Mouse (Mus musculus) heart, adult 2 months (tissue): ENCODE results near the gene 4931440F15Rik. TPM values are rescaled to one million over a fixed set of nuclear protein-coding genes. Genes with fewer than 3 reads are reported as not detected.
A peak's percentile ranks its signal among the peaks of the same experiment; 100 is the strongest.
"Not testable (repeated sequence)": the region's sequence is repeated elsewhere in the genome, so short reads cannot be mapped to it uniquely, and the experiment has no call there.

Source experiments
- DNase-seq, 2 experiments: peaks; one replicate each; pipeline ENCODE4 v3.0.0; 2021
- H3K27ac ChIP-seq: fragments of 200-600 bp; 2 replicates; pipeline ENCODE4 v1.8.1; 2022
- H3K27me3 ChIP-seq: fragments of 200-500 bp; 2 replicates; pipeline ENCODE4 v1.6.1; 2012; ENCODE audit warnings: mild to moderate bottlenecking, low read length, inconsistent platforms, mixed read lengths; ENCODE audit not compliant: control insufficient read depth, insufficient read depth
- H3K36me3 ChIP-seq: fragments of 200-500 bp; 2 replicates; pipeline ENCODE4 v1.6.1; 2012; ENCODE audit warnings: low read length, inconsistent platforms; ENCODE audit not compliant: control insufficient read depth, insufficient read depth
- H3K4me1 ChIP-seq: fragments of 200-500 bp; 2 replicates; pipeline ENCODE4 v1.6.1; 2011; ENCODE audit warnings: low read length; ENCODE audit not compliant: control insufficient read depth, insufficient read depth
- H3K4me3 ChIP-seq: fragments of 200-600 bp; 2 replicates; pipeline ENCODE4 v1.8.1; 2022
- H3K79me2 ChIP-seq: fragments of 200-500 bp; replicated peaks from 2 replicates; pipeline ENCODE4 v1.6.1; 2012; ENCODE audit warnings: mild to moderate bottlenecking, inconsistent platforms, low read length, moderate library complexity, mixed read lengths; ENCODE audit not compliant: control insufficient read depth, insufficient read depth
- H3K9ac ChIP-seq: fragments of 200-500 bp; 2 replicates; pipeline ENCODE4 v1.6.1; 2012; ENCODE audit warnings: low read depth, mild to moderate bottlenecking, control low read depth, inconsistent platforms, low read length, mixed read lengths
- CTCF ChIP-seq: fragments of 200-600 bp; IDR thresholded peaks from 2 replicates; pipeline ENCODE4 v1.8.1; 2022; ENCODE audit warnings: antibody characterized with exemption, mild to moderate bottlenecking, moderate library complexity
- EP300 ChIP-seq: fragments of 200-500 bp; IDR thresholded peaks from 2 replicates; pipeline ENCODE4 v1.6.1; 2011; ENCODE audit warnings: low read depth, low read length, control low read depth; ENCODE audit not compliant: insufficient read depth
- POLR2A ChIP-seq: fragments of 200-500 bp; IDR thresholded peaks from 2 replicates; pipeline ENCODE4 v1.6.1; 2011; ENCODE audit warnings: mild to moderate bottlenecking, low read depth, low read length, control low read depth; ENCODE audit not compliant: insufficient read depth
- WGBS: fragments of 180-500 bp; shearing (Covaris S2); methylation state at CpG from one replicate; pipeline ENCODE4 v1.1.7; 2018; 5-methylcytosine and 5-hydroxymethylcytosine counted together
- intact Hi-C: fragments of 180-260 bp; cut with DNase I; formaldehyde crosslinking; loops from one replicate; pipeline ENCODE4 v1.15.1; 2025
- polyA plus RNA-seq: library from polyadenylated mRNA; depleted of rRNA; stranded (reverse); fragments of >200 nt; gene quantifications from 2 replicates; pipeline ENCODE4 v1.2.3, GENCODE M21; 2012
- total RNA-seq, 2 experiments: library from RNA; stranded (reverse); gene quantifications; 2 replicates each; pipeline ENCODE4 v1.2.3; 2021

The 4931440F15Rik gene
- total and polyA plus RNA-seq, 3 experiments = 0.06 to 1.8 (median 1.6) TPM

DNA sequence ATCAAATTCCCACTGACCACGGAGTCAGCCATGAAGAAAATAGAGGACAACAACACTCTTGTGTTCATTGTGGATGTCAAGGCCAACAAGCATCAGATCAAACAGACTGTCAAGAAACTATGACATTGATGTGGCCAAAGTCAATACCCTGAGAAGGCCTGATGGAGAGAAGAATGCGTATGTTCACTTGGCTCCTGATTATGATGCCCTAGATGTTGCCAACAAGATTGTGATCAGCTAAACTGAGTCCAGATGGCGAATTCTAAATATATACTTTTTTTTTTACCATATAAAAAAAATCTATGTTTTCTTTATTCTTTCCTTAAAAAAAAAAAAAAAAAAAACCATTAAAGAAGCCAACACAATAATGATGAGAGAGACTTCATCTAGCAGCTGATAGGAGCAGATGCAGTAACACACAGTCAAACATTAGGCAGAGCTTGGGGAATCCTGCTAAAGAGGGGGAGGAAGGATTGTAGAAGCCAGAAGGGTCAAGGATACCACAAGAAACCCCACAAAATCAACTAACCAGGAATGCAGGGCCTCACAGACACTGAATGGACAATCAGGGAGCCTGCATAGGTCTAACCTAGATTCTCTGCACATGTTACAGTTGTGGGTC lies 15.2 kb upstream of the 4931440F15Rik start:
- no peak overlapping the region for H3K4me3 ChIP-seq
- whole genome bisulfite sequencing = 94% methylated on average over 3 of the region's 3 CpGs
- peaks cover 5% of the 10 kb centered on the region for H3K4me1 ChIP-seq
- H3K36me3 ChIP-seq = peaks cover 2% of the 10 kb centered on the region; the same call in 1 of the 2 replicates
- DNase-seq = no peak
- no peak overlapping the region for H3K9ac ChIP-seq
- H3K79me2 ChIP-seq = no peaks in the 10 kb centered on the region
- intact Hi-C loops = no loop called here
- peak overlapping the region; percentile 51 for H3K27ac ChIP-seq
- no peaks in the 10 kb centered on the region for H3K27me3 ChIP-seq
- TF ChIP-seq EP300 (no peak), POLR2A (no peak), CTCF (no peak)

DNA sequence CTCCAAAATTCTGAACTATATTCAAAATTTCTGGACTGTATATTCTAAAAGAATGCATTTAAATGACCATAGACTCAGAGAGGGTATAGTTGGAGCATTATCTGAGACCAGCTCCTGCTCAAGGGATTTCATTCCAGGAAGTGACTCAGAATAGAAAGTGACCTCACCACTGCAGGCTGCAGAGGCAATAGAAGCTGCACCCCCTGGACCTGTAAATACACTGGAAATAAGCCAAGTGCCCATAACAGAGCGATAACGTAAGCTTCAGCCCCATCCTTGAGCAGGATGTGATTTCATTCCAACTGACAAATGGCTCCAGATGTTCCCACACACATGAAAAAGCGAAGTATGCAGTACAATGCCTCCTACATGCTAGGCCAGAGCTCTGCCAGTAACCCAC lies 14.3 kb upstream of the 4931440F15Rik start:
- no peak overlapping the region for H3K9ac ChIP-seq
- peak overlapping the region; percentile 51 for H3K27ac ChIP-seq
- H3K27me3 ChIP-seq = no peaks in the 10 kb centered on the region
- no peaks in the 10 kb centered on the region for H3K79me2 ChIP-seq
- H3K4me1 ChIP-seq = peaks cover 5% of the 10 kb centered on the region
- H3K36me3 ChIP-seq = peaks cover 2% of the 10 kb centered on the region; the same call in 1 of the 2 replicates
- intact Hi-C loops = no loop called here
- WGBS = 3% methylated on average over 3 of the region's 3 CpGs
- no peak overlapping the region for H3K4me3 ChIP-seq
- DNase-seq = peak; percentile 29 to 64
- TF ChIP-seq EP300 (peak; percentile 63; the same call in 1 of the 2 replicates), POLR2A (no peak)

DNA sequence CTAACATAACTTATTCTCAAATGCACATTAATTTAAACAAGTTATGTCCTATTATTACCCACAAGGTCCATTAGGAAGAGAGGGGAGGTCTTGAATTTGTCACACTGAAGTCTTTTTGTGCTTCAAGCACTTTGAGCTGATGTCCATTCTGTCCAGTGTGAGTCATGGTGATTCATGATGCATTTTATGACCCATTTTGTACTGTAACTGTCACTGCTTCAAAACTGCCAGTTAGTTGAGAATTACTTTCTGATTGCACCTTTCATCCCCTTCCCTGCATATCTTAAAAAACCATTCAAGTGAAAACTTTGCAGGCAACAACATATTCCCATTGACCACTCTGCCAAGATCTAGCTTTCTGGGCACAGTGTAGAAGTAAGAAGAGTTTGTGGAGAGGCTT lies 11.6 kb upstream of the 4931440F15Rik start:
- TF ChIP-seq POLR2A (no peak), CTCF (no peak), EP300 (no peak)
- H3K9ac ChIP-seq = no peak overlapping the region
- no peaks in the 10 kb centered on the region for H3K79me2 ChIP-seq
- intact Hi-C loops = no loop called here
- H3K4me3 ChIP-seq = no peak overlapping the region
- H3K27me3 ChIP-seq = no peaks in the 10 kb centered on the region
- DNase-seq = no peak
- peaks cover 2% of the 10 kb centered on the region; the same call in 1 of the 2 replicates for H3K36me3 ChIP-seq
- peaks cover 5% of the 10 kb centered on the region for H3K4me1 ChIP-seq
- no peak overlapping the region for H3K27ac ChIP-seq

DNA sequence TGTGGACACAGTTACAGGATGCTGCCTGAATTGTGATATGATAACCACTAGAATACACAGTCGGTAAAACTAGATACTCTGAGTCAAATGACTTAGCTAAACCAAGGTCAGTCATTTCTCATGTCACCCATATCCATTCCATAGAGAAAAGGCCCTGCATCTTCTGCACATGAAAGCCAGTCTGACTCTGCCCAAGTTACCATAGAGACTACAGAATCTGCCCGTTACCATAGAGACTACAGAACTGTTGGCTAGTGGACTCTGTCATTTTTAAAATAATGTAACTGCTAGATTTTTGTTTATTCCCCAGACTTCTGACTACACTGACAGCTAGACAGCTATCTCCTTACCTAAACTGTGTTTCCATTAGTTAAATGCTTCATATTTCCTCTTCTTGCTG lies 2.3 kb upstream of the 4931440F15Rik start:
- Histone ChIP-seq H3K27me3 (peaks cover 1% of the 10 kb centered on the region; the same call in 1 of the 2 replicates), H3K79me2 (no peaks in the 10 kb centered on the region), H3K4me3 (no peak overlapping the region), H3K36me3 (no peaks in the 10 kb centered on the region), H3K27ac (no peak overlapping the region), H3K4me1 (no peaks in the 10 kb centered on the region), H3K9ac (no peak overlapping the region)
- TF ChIP-seq EP300 = no peak
- no peak for TF ChIP-seq CTCF
- no peak for TF ChIP-seq POLR2A
- 61% methylated on average over 2 of the region's 2 CpGs for WGBS
- DNase-seq = no peak
- intact Hi-C loops = no loop called here

DNA sequence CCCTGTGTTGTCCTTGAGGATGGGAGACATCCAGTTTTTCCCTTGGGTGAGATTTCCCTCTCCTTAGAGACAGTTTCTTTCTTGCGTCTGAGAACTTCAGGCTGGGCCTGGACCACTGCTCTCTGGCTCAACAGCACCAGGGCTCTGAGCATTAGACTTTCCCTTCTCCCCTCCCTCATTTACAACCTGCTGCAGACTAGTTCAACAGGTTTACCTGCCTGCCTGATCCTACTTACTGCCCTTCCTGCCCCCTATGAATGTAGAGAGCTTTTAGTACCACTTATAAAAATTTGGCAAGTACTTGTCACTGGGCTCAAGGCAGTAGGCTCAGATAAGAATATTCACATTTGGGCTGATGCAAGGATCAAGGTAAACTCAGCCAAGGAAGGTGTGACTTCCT lies 533 bp upstream of the 4931440F15Rik start:
- H3K27ac ChIP-seq = no peak overlapping the region
- WGBS = 92% methylated on average over 1 of the region's 1 CpGs

DNA sequence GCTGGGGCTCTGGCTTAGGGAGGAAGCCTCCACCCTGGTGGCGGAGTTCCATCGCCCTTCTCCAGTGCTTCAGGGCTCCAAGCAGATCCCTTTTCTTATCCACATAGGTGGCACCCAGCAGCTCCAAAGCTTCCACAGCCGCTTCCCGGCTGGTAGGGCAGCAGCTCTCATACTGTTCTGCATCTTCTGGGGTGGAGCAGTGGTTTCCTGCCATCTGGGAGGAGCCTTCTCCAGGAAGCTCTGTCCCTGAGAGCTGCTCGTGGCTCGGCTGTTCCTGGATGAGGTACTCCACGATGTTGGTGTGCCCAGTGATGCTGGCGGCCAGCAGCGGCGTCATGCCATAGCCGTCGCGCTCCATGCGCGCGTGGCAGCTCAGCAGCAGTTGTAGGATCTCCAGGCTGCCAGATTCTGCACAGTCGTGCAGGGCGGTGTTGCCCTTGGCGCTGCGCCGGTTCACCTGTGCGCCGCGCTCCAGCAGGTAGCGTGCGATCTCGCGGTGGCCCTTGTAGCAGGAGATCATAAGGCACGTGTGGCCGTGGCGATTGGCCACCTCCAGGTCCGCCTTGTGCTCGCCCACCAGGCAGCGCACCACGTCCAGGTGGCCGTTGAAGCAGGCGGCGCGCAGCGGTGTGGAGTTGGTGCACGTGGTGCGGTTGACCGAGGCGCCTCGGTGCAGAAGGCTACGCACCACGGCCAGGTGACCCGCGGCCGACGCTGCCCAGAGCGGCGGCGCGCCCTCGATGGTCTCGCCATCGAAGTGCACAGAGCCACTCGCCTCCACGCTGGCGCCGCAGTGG lies 796 bp downstream of the 4931440F15Rik start:
- 19% methylated on average over 62 of the region's 62 CpGs for WGBS
- peak in 1 of 2 experiments; percentile 4 for DNase-seq
- H3K36me3 ChIP-seq, H3K4me1 ChIP-seq, H3K27ac ChIP-seq, H3K27me3 ChIP-seq, H3K4me3 ChIP-seq, intact Hi-C loops, H3K79me2 ChIP-seq, H3K9ac ChIP-seq: not testable (repeated sequence)

More for the DNA sequence above, 533 bp upstream of the 4931440F15Rik start:
- no peak for TF ChIP-seq EP300
- TF ChIP-seq CTCF = no peak
- no peak for TF ChIP-seq POLR2A
- no peak for DNase-seq
- intact Hi-C loops = no loop called here
- Histone ChIP-seq H3K4me3 (no peak overlapping the region), H3K4me1 (no peaks in the 10 kb centered on the region), H3K27me3 (peaks cover 1% of the 10 kb centered on the region; the same call in 1 of the 2 replicates), H3K36me3 (no peaks in the 10 kb centered on the region), H3K9ac (no peak overlapping the region), H3K79me2 (no peaks in the 10 kb centered on the region)
